Mouse (Mus musculus) erythroblast, adult 5-6 weeks (primary cell): ENCODE measurements at regions not wholly inside any gene's neighbourhood (a gene's known extent, or its start where the extent isn't known, plus 50 kb on each side); places are given as distances from the start of the nearest gene placed in this dataset.

Experiments used
- ATAC-seq: replicated peaks from 2 replicates; pipeline ENCODE4 v1.8.0; 2016; ENCODE audit warnings: moderate number of reproducible peaks, mild to moderate bottlenecking, moderate TSS enrichment, inconsistent platforms; ENCODE audit not compliant: poor library complexity, low FRiP score, severe bottlenecking

DNA sequence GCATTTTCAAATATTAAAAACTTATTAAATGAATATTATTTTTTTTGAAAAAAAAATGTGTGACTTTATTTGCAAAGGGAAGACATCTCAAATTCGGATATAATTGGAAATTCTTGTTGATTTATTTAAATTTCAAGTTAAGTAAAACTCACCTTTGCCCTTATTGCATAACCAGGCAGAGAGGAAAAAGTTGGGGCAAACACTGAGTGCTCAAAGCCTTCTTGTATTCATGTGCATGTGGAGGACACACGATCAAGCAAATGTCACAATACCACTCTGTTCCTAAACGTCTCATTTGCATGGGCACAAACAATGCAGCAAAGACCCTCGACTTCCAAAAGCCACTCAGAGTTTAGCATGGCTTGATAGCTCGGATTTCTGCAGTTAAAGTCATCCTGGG lies 275.1 kb downstream of the Hace1 start:
- ATAC-seq, result no peak

DNA sequence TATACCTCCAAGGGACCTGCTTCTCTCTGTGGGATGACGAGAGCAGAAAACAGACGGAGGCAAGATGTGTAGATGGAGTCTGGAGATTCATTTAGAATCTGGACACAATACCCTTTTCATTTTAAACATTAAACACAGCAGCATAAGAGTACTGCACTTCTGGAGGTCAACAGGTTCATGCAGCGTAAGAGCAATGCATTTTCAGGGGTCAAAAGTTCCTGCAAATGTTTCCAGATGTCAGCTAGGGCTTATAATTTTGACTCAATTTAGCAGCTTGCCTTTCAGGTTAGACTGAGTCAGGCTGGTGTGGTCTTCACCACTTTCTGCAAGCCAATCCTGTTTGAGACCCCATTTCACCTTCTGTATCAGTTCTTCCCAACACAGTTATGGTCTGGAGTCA lies 277.9 kb downstream of the Hace1 start:
- no peak for ATAC-seq

DNA sequence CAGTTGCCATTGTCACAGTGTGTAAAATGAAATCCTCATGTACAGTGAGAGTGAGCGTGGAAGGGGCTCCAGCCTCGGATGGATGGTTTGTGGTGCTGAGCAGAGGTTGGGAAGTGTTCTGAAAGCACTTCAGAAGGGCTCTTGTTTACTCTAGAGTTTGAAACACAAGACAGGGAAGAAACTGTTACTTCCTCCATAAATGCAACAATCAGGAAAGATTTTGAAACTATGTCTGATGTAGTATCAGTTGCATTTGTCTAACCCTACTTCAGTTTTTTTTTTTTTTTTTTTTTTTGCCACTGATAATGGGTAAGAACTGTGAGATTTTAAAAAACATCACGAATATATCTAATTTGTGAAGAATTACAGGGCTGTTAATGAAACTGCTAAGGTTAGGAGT lies 281.5 kb downstream of the Hace1 start:
- no peak for ATAC-seq

DNA sequence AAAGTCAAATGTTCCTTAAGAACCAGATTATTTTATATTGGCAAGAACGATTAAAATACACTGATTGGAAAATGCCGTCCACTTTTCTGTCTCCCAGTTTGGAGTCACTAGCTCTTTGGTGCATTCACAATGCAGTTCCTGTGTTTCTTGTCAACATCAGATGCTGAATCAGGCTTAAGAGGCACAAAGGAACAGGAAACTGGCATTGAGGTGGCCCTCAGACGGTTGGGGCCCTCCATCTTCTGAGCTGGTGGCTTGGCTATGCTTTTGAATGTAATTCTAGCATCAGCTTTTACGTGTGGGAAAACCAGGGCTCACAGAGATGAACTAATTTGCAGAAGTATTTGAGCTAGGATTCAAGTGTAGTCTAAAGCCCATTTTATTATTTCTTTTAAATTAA lies 282.3 kb downstream of the Hace1 start:
- ATAC-seq, result no peak

DNA sequence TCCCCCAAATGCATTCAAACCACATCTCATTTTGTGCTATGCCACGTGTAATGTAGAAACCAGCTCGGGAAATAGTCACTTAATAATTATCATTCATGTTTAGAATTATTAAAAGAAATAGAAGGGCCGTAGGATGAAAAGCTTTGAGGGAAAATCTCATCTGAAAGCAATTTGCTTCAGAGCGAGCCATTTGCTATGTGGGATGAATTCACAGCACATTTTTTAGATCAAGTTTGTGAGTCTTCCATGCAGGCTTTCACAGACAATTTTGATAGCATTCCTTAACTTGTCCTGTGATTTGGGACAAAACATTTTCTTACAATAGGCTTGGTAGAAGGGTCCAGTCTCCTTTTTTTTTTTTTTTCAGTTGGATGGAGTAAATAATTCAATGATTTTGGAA lies 283.1 kb downstream of the Hace1 start:
- ATAC-seq, result no peak

DNA sequence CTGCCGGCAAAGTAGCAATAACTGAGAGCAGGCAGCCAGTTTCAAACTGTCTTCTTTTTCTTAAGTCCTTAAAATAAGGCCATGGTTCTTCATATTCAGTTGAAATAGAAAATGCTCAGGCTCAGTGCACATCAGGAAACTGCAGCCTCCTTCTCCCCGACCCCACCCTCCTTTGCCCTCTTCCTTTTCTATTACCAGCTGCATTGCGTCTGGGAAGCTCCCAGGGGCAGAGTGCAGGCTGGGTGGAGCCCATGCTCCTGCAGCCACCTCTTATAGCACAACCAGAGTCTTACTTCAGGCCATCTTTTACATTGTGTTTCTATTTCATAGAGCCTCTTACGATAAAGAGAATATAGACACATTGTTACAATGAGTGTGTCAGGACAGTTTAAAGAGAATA lies 288.2 kb downstream of the Hace1 start:
- no peak for ATAC-seq

DNA sequence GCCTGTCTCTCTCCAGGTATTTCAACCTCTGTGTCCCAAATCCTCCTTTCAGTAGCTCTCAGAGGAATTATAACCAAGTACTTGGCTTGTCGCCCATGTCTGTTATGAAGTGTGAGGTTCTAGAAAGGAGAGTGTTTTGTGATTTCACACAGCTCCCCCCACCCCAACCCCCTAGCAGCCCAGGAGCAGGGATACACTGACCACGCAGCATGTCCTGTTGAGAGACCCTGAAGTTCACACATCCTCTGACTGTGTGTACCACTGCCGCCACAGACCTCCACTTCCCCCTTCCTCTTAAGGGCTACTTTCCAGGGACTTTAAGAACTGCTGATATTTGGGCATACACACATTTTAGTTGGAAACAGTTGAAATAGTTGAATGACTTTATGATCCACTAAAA lies 289.2 kb downstream of the Hace1 start:
- ATAC-seq, result no peak

DNA sequence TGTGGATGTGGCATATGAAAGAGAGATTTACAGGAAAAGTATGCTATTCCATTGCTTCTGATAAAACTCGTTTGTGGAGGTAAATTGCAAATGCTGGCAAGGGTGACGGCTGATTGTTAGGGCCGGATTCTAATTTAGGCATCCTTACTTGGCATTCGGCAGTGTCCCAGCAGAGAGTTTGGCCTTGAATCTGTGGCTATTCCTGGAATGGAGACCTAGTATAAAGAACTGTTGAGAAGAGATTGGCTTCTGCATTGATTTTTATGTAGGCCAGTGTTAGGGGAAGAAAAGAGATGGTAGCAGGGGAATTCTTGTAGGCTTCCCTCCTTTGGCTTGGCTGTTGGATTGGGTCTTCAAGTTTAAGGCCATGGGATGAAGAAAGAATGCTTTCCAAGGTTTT lies 293.4 kb downstream of the Hace1 start:
- no peak for ATAC-seq

DNA sequence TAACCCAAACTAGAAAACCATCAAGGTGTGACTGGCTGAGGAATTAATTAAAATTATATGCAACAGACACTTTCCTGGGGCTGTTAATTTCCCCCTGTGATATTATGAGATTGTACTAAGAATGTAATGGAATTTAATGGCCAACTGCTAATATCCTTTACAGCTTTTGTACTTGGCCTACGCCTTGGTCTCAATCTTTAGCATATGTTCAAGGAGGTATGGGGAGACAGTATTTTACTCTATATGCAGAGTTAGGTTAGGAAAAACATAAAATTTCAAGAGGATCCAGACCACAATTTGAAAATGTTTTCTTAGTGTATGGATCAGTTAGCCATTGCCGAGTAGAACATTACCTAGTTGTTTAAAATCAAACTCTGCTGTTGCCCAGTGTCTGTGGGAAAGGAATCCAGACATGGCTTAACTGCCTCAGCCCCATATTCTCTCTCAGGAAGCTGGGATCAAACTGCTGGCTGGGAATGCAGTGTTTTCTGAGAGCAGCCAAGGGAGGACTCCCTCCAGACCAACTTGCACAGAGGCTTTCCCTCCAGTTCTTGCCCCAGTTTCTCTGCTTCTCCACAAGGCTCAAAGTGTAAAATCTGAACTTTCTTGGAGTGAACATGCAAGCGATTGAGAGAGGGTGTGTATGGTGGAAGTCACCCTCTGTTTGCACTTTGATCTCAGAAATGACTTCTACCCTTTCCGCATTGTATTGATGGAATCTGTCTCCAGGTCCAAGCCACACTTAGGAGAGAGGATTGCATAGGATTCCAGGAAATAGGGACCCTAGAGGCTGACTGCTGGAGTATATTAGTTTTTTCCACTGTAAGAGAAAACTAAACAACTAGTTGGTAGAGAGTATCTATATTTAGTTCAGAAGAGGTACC lies 294.6 kb downstream of the Hace1 start:
- no peak for ATAC-seq

DNA sequence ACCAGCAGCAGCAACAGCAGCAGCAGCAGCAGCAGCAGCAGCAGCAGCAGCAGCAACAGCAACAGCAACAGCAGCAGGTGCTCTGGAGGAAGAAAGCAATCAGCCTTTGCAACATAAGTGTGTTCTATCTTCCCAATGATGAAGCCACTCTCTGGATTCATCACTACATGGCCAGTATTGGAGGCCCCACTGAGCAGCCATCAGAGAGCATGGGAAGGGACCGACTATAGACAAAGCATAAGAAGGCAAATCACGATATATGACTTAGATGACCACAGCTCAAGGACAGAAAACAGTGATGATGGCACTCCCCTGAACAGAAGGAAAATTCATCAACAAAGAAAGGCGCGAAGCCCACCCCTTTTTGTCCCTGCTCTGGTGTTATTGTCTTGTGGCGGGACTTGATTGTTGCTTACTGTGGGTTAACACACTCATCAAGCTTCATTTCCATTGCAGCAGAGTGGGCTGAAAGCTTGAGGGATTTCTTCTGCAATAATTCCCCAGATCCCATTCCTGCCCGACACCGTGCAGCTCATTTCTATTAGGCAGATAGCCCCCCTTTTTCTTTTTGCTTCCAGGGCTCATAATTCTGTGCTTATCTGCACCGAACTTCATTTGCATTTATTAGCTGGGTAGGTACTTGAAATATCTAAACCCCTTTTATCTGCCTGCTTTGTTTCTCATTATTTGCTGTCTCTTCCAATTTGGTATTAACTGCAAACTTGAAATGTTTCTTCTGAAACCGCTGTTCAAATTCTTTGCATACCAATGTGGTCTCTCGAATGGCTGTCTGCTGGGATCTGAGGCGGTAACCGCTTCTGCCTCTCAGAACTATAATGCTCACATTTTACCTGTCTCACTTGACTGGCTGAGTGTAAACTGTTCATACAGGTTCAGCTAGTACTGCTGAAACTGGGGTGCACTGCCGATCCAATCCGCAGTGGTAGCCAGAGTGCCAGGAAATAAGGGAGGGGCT lies 296.5 kb downstream of the Hace1 start:
- ATAC-seq, result no peak

DNA sequence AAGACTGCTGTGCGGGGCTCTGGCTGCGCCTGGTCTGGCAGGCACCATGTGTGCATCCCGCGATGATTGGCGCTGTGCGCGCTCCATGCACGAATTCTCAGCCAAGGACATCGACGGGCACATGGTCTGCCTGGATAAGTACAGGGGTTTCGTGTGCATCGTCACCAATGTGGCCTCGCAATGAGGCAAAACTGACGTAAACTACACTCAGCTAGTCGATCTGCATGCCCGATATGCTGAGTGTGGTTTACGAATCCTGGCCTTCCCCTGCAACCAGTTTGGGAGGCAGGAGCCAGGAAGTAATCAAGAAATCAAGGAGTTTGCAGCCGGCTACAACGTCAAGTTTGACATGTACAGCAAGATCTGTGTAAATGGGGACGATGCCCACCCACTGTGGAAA lies 297.7 kb downstream of the Hace1 start:
- peak; percentile 90 for ATAC-seq

DNA sequence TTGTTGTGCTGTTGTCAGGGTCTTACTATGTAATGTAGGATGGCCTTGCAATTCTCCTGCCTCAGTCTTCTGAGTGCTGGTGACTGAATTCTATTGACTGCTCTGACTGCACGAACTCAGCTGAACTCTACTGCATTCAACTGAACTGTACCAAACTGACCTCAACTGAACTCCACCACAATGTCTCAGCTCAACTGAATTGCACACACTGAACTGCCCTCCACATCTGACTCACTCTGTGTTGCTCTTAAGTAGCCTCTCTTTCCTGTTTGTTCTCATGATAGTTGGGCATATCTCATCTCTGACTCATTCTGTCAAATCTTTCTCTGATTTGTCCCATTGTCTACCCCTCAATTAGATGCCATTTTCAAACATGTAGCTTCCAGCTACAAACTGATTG lies 306.1 kb downstream of the Hace1 start:
- no peak for ATAC-seq

DNA sequence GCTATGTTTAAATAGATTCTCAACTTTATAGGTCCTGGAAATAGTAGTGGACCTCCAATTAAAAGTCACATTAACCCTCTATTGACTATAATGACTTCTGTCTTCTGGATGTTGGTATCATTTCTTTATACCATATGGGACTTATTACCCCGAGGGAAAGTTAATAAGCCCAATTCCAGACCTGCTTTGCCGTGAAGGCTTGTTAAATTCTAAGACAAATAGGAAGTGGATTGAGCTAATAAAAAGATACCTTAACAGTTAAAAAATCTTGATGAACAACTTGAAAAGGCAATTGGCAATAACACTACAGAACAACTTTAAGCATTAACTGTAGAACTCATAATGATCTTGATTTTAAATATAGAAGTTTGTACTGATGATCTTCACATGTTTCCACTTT lies 309.0 kb downstream of the Hace1 start:
- ATAC-seq, result no peak

DNA sequence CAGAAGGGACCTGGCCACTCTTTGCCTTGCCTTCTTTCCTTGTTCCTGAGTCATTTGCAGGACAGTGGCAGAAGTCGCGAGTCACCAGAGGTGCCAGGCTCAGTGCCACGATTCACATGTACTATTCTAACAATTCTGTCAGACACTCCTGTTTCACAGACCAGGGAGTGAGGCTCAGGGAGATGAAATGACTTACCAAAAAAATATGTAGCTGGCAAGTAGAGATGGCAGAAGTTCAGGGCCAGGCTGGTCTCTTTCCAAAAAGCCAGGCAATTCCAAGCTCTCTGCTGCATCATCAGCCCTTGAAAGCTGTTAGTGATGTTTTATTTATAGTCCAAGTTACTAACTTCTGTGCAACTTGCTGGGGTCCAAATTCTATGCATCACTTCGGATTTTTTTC lies 311.2 kb downstream of the Hace1 start:
- no peak for ATAC-seq

DNA sequence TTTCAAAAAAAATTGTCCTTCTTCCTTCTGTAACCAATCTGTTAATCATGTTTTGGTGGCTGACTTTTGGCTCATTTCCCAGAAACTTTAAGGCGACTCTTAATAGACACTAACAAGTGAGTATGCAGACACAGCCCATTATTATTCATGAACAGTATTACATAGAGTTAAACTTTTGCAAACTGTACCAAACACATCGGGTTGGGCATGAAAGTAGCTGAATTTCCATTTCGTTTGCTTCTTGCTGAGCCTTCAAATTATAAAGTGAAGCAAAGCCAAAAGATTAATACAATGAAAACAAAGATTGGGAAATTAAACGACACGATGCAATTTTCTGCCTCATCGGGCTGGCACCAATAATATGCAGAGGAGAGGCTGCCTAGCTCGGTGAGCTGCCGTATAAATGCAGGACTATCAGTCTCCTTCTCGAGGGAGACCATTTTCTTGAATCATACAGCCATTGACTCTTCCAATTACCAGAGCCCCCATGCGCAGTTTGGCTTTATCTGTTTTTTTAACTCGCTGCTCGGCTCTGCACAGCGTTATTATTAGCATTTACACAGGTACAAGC lies 311.8 kb downstream of the Hace1 start:
- no peak for ATAC-seq

DNA sequence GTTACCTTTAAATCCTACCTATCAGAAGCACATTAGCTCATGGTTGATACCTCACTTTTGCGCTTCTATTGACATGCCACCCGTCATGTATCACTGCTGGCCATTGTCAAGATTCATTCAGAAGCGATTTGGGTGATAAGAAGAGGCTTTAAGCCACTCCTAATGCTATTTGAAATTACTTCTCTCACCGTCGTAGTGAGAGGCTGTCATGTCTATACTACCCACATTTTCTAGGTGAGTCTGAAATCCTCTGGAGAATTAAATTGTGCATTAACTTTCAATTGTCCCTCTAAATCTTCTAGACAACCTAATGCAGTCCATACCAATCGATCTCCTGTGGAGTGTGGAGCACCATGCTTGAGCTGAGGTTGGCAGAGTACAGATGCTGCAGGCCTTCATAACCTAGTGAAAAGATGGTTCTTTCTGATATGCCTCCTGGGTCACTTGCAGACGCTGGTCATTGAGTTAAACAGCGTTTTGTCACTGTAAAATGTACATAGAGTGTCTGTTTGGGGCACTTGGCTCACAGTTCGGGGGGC lies 312.5 kb downstream of the Hace1 start:
- no peak for ATAC-seq

DNA sequence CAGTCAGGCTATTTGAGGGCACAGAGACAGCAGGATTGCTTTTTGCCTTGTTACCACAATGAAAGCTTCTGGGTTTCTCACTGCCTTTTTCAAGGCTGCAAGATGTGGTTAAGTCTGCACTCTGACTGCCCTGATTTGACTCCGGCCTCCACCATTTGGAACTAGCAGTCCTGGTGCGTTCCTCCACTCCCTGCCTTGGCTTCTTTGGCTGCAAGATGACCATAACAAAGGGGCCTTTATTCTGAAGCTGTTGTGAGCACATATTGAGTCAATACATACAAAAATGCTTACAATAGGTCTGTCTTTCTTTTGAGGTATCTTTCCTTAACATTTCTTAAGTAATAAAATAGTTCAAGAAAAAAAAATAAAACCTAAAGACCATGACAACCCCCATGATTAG lies 314.8 kb downstream of the Hace1 start:
- no peak for ATAC-seq

DNA sequence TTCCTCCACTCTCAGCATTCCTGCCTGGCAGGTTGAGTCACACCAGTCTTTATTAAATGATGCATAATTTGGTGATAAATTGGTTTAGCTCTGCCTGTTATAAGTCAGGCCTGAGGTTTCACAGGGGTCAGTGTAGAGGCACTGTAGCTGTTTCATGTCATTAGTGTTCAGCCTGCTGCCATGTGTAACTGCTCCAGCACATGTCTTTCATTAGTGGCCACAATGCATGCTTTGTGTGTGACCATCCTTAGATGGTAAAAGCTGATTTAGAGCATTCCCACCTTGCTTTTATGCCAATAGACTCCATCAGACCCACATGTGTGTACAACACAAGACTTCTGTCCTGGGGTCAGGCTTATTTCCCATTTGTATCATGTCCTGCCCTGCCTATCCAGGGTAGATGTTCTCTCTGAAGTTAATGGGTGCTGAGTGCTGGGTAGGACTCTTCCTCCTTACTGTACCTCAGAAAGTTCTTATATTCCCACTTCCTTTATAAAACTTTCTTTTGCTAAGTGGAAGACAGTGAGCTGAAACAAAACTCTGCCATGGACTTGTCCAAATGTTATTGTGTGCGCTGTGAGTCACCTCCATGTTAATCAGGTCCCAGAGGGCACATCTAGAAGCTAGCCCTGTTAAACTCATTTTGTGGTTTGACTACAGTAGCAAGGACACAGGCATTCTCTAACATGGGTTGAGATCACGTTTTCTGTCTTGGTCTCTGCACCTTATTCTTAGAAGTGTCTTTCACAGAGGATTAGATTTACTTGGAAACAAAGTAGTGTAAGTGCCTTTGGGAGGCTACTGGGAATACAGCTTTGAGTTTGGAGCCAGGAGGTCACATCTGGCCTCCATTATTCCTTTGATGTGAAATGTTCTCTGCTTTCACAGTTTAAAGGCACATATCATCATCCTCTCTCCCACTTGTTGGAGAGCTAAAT lies 316.5 kb downstream of the Hace1 start:
- ATAC-seq, result no peak

DNA sequence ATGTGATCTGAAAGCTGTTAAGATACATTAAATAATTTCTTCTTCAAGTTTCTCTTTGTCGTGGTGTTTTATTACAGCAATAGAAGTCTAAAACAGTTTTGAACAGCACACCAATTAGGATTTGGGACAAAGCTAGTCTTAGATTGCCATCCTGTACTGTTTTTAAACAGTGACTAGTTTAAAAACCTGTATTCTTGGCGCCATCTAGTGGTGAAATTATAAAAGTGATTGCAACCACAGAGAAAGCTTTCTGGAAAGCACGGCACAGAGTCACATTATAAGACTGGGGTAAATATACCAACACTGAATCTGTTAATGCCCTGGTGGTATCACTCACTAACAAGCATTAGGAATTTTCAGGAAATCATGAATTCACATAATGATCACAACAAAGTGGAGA lies 339.3 kb downstream of the Hace1 start:
- peak; percentile 70 for ATAC-seq
